Mouse (Mus musculus) E14TG2a.4 (cell line): Measurements from ENCODE around the gene Tmem107.

Experiments
- CTCF ChIP-seq: conservative IDR thresholded peaks from 2 replicates; pipeline ENCODE4 v1.5.1; 2014; ENCODE audit warnings: low read length
- NANOG ChIP-seq: IDR thresholded peaks from 2 replicates; pipeline ENCODE4 v1.6.1; 2014; ENCODE audit warnings: borderline replicate concordance, low read length, mixed read lengths
- POU5F1 ChIP-seq: IDR thresholded peaks from 2 replicates; pipeline ENCODE4 v1.6.1; 2014; ENCODE audit warnings: low read length, borderline replicate concordance

DNA sequence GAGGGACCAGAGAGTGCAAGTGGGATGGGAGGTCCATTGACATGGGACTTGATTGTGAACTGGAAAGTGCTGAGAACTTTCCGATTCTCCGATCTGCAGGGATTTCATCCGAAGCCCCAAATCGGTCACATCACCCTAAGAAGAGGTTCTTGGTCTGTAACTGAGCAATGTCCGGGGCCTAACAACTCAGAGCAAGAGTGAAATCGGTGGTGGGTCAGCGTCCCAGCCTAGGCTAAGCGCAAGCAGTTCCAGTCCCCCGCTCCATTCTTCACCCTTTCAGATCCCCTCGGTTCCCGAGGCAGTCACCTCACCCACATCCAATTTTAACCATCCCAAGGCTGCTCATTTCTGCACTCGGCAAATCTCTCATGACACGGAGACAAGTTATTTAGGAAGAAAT, 513 bp upstream of the Tmem107 start:
- no peak for TF ChIP-seq CTCF
- TF ChIP-seq NANOG = no peak
- no peak for TF ChIP-seq POU5F1
